Mouse (Mus musculus) embryo, embryonic 9.5 days (tissue): Measurements from ENCODE around the gene Tspan11.

ENCODE experiments used
- DNase-seq: peaks from one replicate; pipeline ENCODE4 v3.0.0-alpha.2; 2017; ENCODE audit errors: extremely low spot score

Tspan11 gene

DNA sequence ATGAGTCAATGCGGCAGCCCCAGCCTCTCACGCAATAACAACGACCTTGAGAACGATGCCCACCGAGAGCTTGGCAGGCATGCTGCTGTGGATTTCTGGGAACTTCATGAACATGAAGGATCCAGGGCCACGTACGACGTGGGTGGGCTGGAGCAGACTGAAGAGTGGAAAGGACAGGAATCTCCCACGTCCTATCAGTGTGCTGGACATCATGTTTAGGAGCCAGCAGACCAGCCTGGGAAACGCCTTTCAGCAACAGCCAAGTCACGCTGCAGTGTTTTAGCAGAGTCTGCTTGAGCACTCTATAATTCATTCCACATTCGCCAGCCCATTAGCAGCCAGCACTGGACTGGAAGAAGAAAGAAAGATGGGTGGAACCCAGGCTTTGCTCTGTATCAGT, 10.4 kb upstream of the Tspan11 start:
- DNase-seq = no peak

- peak; percentile 22 for DNase-seq
Observed at GRCm38 (mm10) chr6:127879472-127879871, 7.9 kb upstream of the Tspan11 start.

- DNase-seq = no peak
Observed at GRCm38 (mm10) chr6:127886916-127887315, 473 bp upstream of the Tspan11 start.

DNA sequence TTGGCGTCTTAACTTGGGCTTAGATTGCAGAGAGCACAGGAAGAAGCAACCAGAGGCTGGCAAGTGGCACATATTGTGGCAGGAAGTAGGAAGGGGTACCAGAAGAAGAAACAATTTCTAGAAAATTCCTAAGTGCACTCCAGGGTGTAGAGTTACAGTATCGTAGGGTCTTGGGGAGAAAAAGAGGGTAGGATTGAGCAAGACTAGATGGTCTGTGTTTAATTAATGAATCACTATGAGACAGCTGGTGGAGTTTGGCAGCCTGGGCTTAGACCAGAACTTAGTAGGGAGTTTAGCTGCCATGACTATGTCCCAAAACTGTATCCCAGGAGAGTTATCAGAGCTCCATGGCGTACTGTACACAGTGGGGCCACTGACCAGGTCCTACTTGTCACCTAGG, 1.2 kb downstream of the Tspan11 start:
- DNase-seq = no peak

DNA sequence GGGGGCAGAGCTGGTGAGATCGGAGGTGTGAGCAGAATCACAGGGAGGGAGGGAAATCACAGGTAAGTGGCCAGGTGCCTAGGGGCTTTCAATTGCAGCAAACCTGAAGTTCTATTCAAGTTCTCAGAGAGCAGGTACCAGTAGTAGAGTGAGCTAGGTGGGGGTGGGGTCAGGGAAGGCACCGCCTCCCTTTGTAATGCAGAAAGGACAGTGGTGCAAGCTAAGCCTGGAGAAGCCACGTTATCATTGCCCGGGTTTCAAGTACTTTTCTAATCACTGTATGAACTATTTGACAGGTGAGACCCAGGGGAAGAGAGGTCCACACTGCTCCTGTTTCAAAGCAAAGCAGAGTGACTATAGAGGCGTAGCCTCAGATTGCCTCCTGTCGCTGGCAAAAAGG, 6.2 kb downstream of the Tspan11 start:
- no peak for DNase-seq

DNA sequence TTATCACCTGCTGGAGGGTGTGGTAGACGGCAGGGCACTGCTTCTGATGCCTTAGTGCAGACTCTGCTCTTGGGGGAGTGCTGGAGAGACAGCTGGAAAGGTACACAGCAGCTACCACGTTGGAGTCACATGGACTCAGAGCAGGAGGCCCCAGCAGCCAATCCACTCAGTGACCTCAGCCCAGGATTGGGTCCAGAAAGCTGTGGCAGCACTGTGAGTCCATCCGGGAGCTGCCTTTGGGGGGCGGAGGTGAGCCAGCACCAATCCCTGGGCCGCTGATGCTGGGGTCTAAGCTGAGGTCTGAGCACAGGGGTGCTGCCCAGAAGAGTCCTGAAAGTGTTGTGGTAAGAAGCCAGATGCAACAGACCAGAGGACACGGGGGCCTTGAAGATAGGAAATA, 7.6 kb downstream of the Tspan11 start:
- no peak for DNase-seq

- DNase-seq = no peak
Observed at GRCm38 (mm10) chr6:127896425-127896824, 9.0 kb downstream of the Tspan11 start.

- no peak for DNase-seq
Observed at GRCm38 (mm10) chr6:127897342-127897741, 10.0 kb downstream of the Tspan11 start.

DNA sequence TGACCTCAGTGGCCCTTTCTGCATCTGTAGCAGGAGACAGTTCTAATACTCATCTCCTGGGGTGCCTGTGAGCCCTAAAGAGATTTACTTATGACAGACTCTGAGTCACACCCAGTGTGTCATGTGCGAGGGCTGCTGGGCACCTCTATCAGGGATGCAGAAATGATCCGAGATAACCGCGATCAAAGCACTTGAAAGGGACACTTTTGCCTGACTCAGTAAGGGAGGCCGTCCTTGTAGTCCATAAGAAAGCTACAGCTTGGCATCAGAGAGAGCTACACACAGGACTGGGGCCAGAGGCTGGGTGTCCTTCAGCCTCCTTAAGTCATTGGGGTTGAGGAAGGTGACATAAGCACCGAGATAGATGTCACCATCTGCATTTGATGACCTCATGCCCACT, 12.7 kb downstream of the Tspan11 start:
- no peak for DNase-seq

DNA sequence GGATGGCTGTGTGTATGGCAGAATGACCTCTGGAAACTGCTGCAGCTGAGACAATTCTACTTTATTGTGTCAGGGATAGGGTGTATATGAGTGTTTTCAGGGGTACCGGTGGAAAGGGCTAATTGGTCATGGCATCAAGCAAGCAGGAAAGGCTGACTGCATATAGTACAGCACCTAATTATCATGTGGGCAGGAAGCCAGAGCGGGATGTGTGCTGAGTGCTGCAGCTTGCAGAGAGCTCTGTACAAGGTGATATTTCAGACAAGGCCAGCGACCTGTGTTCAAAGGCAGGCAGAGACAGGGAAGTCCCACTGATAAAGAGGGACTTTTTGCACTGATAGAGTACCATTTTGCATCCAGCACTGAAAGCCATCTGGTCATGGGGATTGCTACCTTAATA, 13.9 kb downstream of the Tspan11 start:
- no peak for DNase-seq

- no peak for DNase-seq
Observed at GRCm38 (mm10) chr6:127901669-127902068, 14.3 kb downstream of the Tspan11 start.

DNA sequence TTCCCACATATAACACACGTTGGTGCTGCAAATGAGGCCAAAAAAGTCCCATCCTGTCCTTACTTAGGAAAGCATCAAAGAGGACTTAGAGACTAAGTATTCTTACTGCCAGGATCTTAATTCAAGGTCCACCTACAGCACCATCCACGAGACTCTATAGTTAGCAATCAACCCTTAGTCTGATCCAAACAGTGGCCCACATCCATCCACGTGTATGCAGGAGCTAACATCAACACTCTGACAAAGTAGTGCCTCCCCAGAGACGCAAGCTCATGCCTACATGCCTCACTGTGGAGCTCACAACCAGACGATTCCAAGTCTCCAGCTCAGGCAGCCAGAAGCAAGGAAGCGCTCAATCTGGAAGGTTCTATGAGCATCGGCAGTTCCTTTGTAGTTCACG, 15.2 kb downstream of the Tspan11 start:
- DNase-seq = no peak

GRCm38 (mm10) chr6:127910638-127911037, 23.2 kb downstream of the Tspan11 start:
- no peak for DNase-seq

DNA sequence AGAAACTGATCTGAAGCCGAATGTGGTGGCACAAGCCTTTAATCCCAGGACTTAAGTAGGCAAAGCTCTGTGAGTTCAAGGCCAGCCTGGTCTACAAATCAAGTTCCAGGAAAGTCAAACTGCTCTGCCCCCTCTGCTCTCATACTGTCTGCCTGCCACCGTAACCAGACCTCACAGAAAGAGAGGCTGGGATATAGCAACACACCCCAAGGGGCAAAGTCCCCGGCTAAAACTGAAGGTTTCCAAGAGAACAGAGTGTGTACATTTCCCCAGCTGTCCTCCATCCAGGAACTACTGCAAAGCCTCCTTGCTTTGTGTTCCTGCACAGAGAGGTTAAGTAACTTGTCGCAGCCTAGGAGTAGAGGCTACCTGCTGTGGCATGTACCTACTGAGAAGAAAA, 24.3 kb downstream of the Tspan11 start:
- DNase-seq = no peak

DNA sequence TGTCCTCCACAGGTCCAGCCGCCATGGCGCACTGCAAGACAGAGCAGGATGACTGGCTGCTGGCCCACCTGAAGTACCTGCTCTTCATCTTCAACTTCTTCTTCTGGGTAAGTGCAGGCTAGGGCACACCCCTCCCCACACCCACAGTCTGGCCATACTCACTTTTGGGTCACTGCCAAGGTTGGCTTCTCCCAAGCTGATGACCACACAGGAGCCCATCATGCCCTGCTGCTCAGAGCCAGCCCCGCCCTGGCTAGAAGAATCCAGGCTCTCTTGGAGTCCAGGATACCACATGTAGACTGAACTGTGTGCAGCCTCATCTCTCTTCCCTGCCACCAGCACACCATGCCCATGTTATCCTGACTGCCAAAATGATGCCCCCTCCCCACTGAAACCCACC, 25.5 kb downstream of the Tspan11 start:
- DNase-seq = no peak

- no peak for DNase-seq
Observed at GRCm38 (mm10) chr6:127916993-127917392, 29.6 kb downstream of the Tspan11 start.

DNA sequence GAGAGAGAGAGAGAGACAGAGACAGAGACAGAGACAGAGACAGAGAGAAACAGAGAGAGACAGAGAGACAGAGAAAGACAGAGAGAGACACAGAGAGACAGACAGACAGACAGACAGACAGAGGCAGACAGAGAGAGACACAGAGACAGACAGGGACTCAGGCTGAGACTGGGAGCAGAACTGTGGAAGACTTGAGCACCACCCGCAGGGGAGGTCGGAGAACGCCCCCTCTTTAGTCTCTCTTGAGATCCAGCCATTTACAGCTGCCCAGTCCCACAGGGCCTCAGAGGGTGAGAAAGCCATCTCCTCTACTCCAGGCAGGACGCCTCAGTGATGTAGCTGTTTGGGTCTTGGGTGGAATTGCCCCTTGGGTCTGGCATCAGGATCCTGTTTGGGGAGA, 30.3 kb downstream of the Tspan11 start:
- no peak for DNase-seq

GRCm38 (mm10) chr6:127919491-127919890, 32.1 kb downstream of the Tspan11 start:
- DNase-seq = no peak

GRCm38 (mm10) chr6:127920652-127921051, 33.3 kb downstream of the Tspan11 start:
- peak; percentile 74 for DNase-seq

- DNase-seq = no peak
Observed at GRCm38 (mm10) chr6:127921996-127922395, 34.6 kb downstream of the Tspan11 start.

DNA sequence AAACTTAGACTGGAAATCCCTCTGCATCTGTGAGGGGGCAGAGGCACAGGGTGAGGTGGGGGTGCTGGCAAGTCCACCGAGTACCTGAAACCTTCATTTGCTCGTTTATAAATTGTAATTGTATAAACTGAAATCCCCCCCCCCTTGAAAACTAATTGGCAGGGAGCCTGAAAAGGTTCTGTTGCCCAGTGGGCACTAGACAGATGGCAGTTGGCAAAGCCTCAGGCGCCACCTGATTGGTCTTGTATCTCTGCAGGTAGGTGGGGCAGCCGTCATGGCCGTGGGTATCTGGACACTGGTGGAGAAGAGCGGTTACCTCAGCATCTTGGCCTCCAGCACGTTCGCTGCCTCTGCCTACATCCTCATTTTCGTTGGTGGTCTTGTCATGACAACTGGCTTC, 35.9 kb downstream of the Tspan11 start:
- DNase-seq = no peak

DNA sequence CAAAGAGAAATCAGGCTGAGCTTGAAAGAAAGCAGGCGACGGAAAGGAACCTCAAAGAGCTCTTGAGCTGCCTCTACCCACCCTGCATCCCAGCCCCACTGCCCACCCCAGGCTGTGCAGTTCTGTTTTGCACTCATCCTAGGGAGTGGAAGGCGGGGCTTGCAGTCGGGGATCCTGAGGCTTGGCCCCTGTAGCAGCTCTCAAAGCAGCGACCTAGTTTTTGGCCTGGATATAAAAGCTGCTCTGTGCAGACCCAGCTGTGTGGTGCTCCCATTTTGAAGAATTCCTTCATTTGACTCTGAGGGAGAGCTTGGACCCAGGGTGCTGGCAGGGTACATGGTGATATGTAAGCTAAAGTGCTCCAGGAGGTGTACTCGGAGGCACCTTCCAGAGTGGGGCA, 37.4 kb downstream of the Tspan11 start:
- DNase-seq = no peak

GRCm38 (mm10) chr6:127925915-127926314, 38.5 kb downstream of the Tspan11 start:
- DNase-seq = no peak

- no peak for DNase-seq
Observed at GRCm38 (mm10) chr6:127928682-127929081, 41.3 kb downstream of the Tspan11 start.

GRCm38 (mm10) chr6:127932697-127933096, 45.3 kb downstream of the Tspan11 start:
- peak; percentile 27 for DNase-seq
